Mouse (Mus musculus) mouse trophoblast stem cell (cell line): Measurements from ENCODE around the gene Ccdc146.

Experiments used
- in situ Hi-C, 2 experiments: fragments of 300-500 bp; cut with MseI, MboI; formaldehyde crosslinking; loops; 2 replicates in 1 of 2; 3 replicates in 1 of 2; pipeline ENCODE4 v1.15.1; 2025

The Ccdc146 gene

GRCm38 (mm10) chr5:21424614-21425602, at the start of gene Ccdc146, which contains the start of gene Fam185a:
Ccdc146 (minus strand) TSS chr5:21424677.
Fam185a (plus strand) TSS chr5:21424958.
- in situ Hi-C loops: loop anchor here in 1 of 2 experiments (10.0 kb wide), 1 partner anchor 160 kb away; no protein-coding TSS in a partner anchor

- in situ Hi-C loops: no loop called here
Observed at GRCm38 (mm10) chr5:21468100-21468499, 43.6 kb upstream of the Ccdc146 start.

- in situ Hi-C loops: no loop called here
Observed at GRCm38 (mm10) chr5:21467387-21467786, 42.9 kb upstream of the Ccdc146 start.

GRCm38 (mm10) chr5:21440833-21441530, 16.5 kb upstream of the Ccdc146 start:
- in situ Hi-C loops: no loop called here

GRCm38 (mm10) chr5:21439446-21440110, 15.1 kb upstream of the Ccdc146 start:
- in situ Hi-C loops: loop anchor here in 1 of 2 experiments (10.0 kb wide), 1 partner anchor 145 kb away; no protein-coding TSS in a partner anchor

GRCm38 (mm10) chr5:21438428-21438827, 14.0 kb upstream of the Ccdc146 start:
- in situ Hi-C loops: loop anchor here in 1 of 2 experiments (10.0 kb wide), 1 partner anchor 146 kb away; no protein-coding TSS in a partner anchor

GRCm38 (mm10) chr5:21436471-21436975, 12.0 kb upstream of the Ccdc146 start:
- in situ Hi-C loops: loop anchor here in 1 of 2 experiments (10.0 kb wide), 1 partner anchor 148 kb away; no protein-coding TSS in a partner anchor

GRCm38 (mm10) chr5:21434148-21434929, 9.9 kb upstream of the Ccdc146 start:
- in situ Hi-C loops: loop anchor here in 1 of 2 experiments (10.0 kb wide), 1 partner anchor 150 kb away; no protein-coding TSS in a partner anchor

GRCm38 (mm10) chr5:21426666-21427065, 2.2 kb upstream of the Ccdc146 start:
- in situ Hi-C loops: loop anchor here in 1 of 2 experiments (10.0 kb wide), 1 partner anchor 162 kb away; no protein-coding TSS in a partner anchor

GRCm38 (mm10) chr5:21420609-21421008, 3.9 kb downstream of the Ccdc146 start:
- in situ Hi-C loops: loop anchor here in 1 of 2 experiments (10.0 kb wide), 1 partner anchor 156 kb away; no protein-coding TSS in a partner anchor

- in situ Hi-C loops: no loop called here
Observed at GRCm38 (mm10) chr5:21418613-21419012, 5.9 kb downstream of the Ccdc146 start.

- in situ Hi-C loops: no loop called here
Observed at GRCm38 (mm10) chr5:21414116-21414820, 10.2 kb downstream of the Ccdc146 start.

GRCm38 (mm10) chr5:21413322-21413721, 11.2 kb downstream of the Ccdc146 start:
- in situ Hi-C loops: no loop called here

GRCm38 (mm10) chr5:21412056-21412455, 12.4 kb downstream of the Ccdc146 start:
- in situ Hi-C loops: no loop called here

GRCm38 (mm10) chr5:21411261-21411666, 13.2 kb downstream of the Ccdc146 start:
- in situ Hi-C loops: no loop called here

- in situ Hi-C loops: no loop called here
Observed at GRCm38 (mm10) chr5:21395205-21395840, 29.2 kb downstream of the Ccdc146 start.

- in situ Hi-C loops: no loop called here
Observed at GRCm38 (mm10) chr5:21394562-21394961, 29.9 kb downstream of the Ccdc146 start.

- in situ Hi-C loops: no loop called here
Observed at GRCm38 (mm10) chr5:21391616-21392384, 32.7 kb downstream of the Ccdc146 start.
